Mouse (Mus musculus) embryonic fibroblast, embryonic 13.5 days (primary cell): ENCODE results near the gene Hoxb8.

Experiments used
- CTCF ChIP-seq: IDR thresholded peaks from 2 replicates; pipeline ENCODE4 v1.5.1; 2011; ENCODE audit warnings: mild to moderate bottlenecking, control low read depth, low read length, moderate library complexity, borderline replicate concordance; ENCODE audit not compliant: insufficient read depth
- POLR2A ChIP-seq: IDR thresholded peaks from 2 replicates; pipeline ENCODE4 v1.6.1; 2011; ENCODE audit warnings: low read depth, mild to moderate bottlenecking, control low read depth, low read length, moderate library complexity

DNA sequence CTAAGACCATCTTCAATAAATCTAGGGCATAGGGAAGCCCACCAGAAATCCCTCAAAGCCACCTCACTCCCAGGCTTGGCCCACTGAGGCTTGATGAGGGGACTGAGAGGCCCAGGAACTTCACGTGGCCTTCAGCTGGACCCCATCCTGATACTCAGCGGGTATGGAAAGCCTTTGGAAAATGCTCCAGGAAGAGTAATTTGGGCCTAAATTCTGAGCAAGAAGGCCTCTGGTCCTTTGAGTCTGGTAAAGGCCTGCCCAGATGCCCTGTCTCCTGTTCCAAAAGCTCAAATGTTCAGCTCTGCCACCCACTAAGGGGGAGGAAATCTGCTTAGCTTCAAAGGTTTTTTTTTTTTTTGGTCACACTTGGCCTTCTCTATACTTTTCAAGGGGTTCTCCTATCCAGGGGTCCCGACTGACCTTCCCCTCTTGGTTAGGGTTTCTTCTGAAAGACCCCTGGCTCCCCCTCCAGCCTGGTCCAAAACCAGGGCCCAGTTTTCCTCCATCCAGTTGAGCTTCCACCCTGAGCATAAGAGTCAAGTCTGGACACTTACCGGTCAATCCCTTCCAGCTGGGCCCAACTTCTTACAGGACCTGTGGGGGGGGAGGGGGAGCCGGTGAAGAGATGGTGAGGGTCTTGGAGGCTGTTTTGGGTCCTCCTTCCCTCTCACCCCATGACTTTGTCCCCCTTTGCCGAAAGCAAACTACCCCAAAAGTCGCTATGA, 24.6 kb downstream of the Hoxb8 start:
- no peak for TF ChIP-seq POLR2A
- no peak for TF ChIP-seq CTCF
